Mouse (Mus musculus): Measurements from ENCODE around the gene Pf4. TPM values are rescaled to one million over a fixed set of nuclear protein-coding genes. Genes with fewer than 3 reads are reported as not detected.

Pf4 gene
- polyA plus RNA-seq, 1 experiment = 6.2 TPM

DNA sequence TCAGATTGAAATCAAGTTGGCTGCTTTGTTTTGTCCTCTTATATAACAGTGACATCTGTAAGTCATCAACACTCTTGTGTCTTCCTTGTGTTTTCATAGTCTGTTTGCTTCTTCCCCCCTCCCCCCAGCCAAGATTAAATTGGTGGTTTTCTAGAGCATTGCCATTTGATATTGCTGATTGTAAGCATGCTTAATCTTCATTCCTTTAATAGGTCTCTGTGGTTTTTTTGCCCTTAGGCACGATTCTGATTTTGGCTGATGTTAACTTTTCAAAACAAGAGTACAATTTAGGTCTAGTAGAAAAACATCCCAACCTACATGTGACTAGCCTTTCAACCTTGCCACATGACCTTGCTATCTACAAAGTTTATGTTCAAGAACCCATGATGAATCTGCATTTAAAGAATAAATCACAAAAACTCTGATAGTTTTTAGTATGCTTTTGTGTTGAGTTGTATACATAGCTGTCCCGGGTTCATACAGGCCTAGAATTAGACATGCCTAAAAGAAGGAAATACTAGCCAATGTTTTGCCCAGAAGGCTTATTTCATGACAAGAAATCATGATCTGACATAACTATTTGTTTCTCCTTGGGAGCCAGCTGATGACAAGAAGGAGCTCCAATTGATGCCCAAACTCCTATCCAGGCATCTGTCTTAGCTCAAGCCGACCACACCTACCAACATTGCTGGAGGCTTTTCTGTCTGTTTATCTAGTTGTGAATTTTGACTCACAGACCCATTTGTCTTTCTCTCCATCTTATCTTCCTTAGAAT lies 35.1 kb downstream of the Pf4 start:
- Histone ChIP-seq H3K36me3 (ENCODE audit: control insufficient read depth, insufficient read depth, low read length) (no peaks in the 10 kb centered on the region), H3K27me3 (ENCODE audit: control insufficient read depth, insufficient read depth, low read length) (no peaks in the 10 kb centered on the region)
- TF ChIP-seq CTCF (IDR thresholded peaks at IDR 0.05; ENCODE audit: control insufficient read depth, insufficient read depth, insufficient replicate concordance, low read depth, low read length) (no peak), POLR2A (IDR thresholded peaks at IDR 0.05; ENCODE audit: control insufficient read depth, low read depth, low read length) (no peak)

DNA sequence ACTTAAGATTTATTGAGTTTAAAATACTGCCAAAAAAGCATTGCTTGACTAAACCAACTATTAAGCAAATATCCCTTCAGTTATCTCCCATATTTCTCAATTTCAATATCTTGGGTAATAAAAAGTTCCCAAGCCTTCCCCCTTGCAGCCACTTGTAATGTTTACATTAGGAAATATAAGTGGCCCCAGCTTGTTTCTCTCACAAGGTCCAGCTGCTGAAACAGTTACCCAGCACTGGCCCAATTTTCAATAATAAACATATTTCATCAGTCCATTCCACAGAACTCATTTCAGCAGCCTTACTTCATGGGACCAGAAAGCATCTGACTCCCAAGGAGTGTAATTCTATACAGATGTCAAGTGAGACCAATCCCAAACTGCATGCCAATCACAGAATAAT lies 47.5 kb downstream of the Pf4 start:
- Histone ChIP-seq H3K36me3 (ENCODE audit: control insufficient read depth, insufficient read depth, low read length) (no peaks in the 10 kb centered on the region), H3K27ac (ENCODE audit: control insufficient read depth, insufficient read depth, low read depth, low read length) (no peak overlapping the region), H3K4me1 (ENCODE audit: control insufficient read depth, insufficient read depth, low read length) (no peaks in the 10 kb centered on the region), H3K4me3 (ENCODE audit: control insufficient read depth, low read depth, low read length) (no peak overlapping the region), H3K27me3 (ENCODE audit: control insufficient read depth, insufficient read depth, low read length) (no peaks in the 10 kb centered on the region)
- no peak for TF ChIP-seq CTCF (IDR thresholded peaks at IDR 0.05; ENCODE audit: control insufficient read depth, insufficient read depth, insufficient replicate concordance, low read depth, low read length)
- TF ChIP-seq POLR2A (IDR thresholded peaks at IDR 0.05; ENCODE audit: control insufficient read depth, low read depth, low read length) = no peak

More for the DNA sequence above, 35.1 kb downstream of the Pf4 start:
- no peak overlapping the region for H3K4me3 ChIP-seq (ENCODE audit: control insufficient read depth, low read depth, low read length)
- no peak overlapping the region for H3K27ac ChIP-seq (ENCODE audit: control insufficient read depth, insufficient read depth, low read depth, low read length)
- no peaks in the 10 kb centered on the region for H3K4me1 ChIP-seq (ENCODE audit: control insufficient read depth, insufficient read depth, low read length)

Other genes starting within 250 kb of the Pf4 start
- 0.12 TPM in 1 of 2 replicates, not detected in the other for gene 5830473C10Rik, start 211.3 kb upstream of the Pf4 start, polyA plus RNA-seq (2012; rRNA removed)
- 0.24 and 0.42 TPM in 2 replicates for gene Rassf6, start 131.8 kb upstream of the Pf4 start, polyA plus RNA-seq (2012; rRNA removed)
- gene Cxcl5, start 13.1 kb upstream of the Pf4 start, polyA plus RNA-seq (2012; rRNA removed) = not detected in 2 replicates
- gene Ppbp, start 3.9 kb upstream of the Pf4 start, polyA plus RNA-seq (2012; rRNA removed) = 0.10 TPM in 1 of 2 replicates, not detected in the other
- not detected in 2 replicates for gene Cxcl3, start 13.7 kb downstream of the Pf4 start, polyA plus RNA-seq (2012; rRNA removed)
- gene Cxcl15, start 22.1 kb downstream of the Pf4 start, polyA plus RNA-seq (2012; rRNA removed) = not detected in 2 replicates
- gene Cxcl1, start 118.8 kb downstream of the Pf4 start, polyA plus RNA-seq (2012; rRNA removed) = 0.24 and 0.36 TPM in 2 replicates
- not detected in 2 replicates for gene Cxcl2, start 131.4 kb downstream of the Pf4 start, polyA plus RNA-seq (2012; rRNA removed)
- gene Mthfd2l, start 158.7 kb downstream of the Pf4 start, polyA plus RNA-seq (2012; rRNA removed) = 4.7 and 5.6 TPM in 2 replicates

Data from testis, adult 2 months (tissue).